Mouse (Mus musculus): ENCODE measurements around the gene Yif1a. TPM values are rescaled to one million over a fixed set of nuclear protein-coding genes. Genes with fewer than 3 reads are reported as not detected.
"Not testable (repeated sequence)": the region's sequence is repeated elsewhere in the genome, so short reads cannot be mapped to it uniquely, and the experiment has no call there.

Yif1a gene
- total RNA-seq, 2 experiments from 2014 or later, result 12.3 to 44.2 TPM

DNA sequence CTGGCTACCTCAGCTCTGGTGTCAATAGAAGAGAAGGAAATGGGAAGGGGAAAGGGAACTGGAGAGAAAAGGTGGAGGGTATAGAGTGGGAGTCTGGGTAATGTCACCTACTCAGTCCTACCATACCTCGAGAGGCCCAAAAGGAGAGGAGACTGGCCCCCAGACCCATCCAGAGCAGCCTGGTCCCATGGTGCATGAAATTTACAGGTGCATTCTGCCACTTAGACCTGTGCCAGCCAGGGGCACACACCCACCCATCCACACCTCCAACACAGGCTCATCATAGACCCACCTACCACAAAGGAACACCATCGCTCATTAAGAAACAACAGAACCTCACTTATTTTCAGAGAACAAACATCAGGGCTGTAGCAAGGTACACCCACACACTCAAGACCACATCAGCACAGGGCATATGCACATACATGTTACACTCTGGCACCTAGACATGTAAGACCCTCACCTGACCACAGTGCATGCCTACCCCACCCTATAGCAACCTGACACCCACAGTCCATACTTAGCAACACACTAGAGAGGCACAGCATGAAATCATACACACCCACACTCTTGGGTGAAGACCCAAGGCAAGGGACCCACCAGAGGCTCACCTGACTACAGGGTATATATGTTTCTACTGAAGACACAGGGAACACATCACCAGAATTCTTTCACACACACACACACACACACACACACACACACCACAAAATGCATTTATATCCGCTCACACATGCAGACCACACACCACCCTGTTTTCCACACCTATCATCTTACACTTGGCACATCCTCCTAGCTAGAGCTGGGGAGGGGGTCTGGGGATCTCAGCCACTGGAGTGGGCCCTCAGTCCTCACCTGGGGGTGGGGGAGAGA, 4.1 kb upstream of the Yif1a start:
- no peak for ATAC-seq (replicated peaks; ENCODE audit: poor library complexity)

DNA sequence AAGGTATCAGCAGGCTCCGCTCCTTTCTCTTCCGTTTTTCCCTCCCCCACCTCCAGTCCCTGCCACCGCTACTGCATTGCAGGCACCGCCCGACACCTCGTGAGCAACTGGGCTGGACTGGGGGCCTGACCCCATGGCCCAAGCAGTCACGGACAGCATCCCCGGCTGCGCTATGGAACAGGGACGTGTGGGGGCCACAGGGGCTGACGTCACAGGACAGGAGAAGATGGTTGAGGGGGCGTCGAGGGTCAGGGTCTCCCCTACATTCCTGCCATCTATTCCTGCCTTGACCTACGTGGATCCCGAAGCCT, 3.5 kb upstream of the Yif1a start:
- ATAC-seq (replicated peaks; ENCODE audit: poor library complexity), result no peak

DNA sequence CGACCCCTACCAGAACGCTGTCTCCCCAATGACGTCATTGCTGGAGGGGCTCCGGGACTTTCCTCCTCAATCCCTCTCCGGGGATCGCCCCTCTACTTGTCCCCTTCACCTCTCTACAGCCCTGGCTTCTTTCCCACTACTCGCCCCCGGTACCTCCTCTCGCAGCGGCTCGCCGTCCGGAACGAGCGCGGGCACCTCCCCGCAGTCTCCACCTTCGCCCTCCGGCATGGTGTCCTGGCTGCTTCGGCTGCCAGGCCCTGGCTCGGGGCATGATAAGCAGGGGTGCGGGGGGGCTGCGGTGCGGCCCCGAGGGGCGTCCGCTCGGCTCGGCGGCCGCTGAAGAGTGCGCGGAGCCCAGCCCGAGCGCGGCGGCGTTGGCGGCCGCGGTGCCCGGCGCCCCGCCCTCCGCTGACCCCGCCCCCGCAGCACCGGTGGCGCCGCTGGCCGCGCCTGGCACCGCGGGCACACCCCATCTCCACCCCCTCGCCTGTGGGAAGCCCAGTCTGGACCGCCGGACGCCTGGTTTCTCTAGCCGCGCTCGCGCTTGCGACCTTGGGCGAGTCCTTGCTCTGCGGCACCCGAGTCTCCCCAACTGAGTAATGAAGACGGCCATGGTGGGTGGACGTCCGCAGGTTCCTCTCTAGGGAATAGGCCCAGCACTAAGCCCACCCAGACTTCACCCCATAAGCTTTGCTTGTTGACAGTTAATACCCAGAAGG, 3.0 kb upstream of the Yif1a start, which contains the start of gene Tmem151a:
TSS of gene Tmem151a (minus strand) at position 387 of the 719 bp plus-strand sequence.
- no peak for ATAC-seq (replicated peaks; ENCODE audit: poor library complexity)

DNA sequence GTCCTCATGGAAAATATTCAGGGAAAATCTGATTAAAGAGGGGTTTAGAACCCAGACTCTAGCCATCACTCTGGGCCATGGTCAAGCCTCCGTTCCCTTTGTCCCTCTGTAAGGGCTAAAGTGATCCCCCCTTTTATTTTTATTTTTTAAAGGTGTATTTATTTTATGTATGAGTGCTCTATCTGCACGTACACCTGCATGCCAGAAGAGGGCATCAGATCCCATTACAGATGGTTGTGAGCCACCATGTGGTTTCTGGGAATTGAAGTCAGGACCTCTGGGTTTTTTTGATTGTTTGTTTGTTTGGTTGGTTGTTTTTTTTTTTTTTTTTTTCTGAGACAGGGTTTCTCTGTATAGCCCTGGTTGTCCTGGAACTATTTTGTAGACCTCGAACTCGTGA, 1.8 kb upstream of the Yif1a start:
- not testable (repeated sequence) for ATAC-seq (replicated peaks; ENCODE audit: poor library complexity)

DNA sequence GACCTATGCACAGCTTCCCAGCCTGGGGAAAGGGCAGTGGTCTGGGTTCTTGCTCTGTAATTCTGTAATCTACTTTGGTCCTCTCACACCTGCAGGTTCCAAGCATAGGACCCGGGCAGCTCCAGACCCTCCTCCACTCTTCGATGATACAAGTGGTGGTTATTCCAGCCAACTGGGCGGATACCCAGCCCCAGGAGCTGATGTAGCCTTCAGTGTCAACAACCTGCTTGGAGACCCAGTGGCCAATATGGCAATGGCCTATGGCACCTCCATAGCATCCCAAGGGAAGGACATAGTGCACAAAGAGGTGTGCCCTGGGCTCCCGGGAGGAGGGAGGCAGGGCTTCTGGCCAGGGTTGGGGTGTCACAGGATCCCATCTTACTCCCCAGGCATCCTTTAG, 986 bp downstream of the Yif1a start:
- no peak for ATAC-seq (replicated peaks; ENCODE audit: poor library complexity)

DNA sequence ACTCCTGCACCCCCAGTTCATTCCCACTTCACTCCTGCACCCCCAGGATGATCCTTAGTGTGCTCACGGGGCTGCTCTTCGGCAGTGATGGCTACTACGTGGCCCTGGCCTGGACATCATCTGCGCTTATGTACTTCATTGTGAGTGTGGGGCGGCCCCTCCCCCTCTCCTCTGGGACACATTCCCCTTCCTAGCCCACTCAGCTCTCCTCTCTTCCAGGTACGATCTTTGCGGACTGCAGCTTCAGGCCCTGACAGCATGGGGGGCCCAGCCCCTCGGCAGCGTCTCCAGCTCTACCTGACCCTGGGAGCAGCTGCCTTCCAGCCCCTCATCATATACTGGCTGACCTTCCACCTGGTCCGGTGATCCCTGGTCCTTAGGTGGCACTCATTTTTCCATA, 3.7 kb downstream of the Yif1a start:
- no peak for ATAC-seq (replicated peaks; ENCODE audit: poor library complexity)

DNA sequence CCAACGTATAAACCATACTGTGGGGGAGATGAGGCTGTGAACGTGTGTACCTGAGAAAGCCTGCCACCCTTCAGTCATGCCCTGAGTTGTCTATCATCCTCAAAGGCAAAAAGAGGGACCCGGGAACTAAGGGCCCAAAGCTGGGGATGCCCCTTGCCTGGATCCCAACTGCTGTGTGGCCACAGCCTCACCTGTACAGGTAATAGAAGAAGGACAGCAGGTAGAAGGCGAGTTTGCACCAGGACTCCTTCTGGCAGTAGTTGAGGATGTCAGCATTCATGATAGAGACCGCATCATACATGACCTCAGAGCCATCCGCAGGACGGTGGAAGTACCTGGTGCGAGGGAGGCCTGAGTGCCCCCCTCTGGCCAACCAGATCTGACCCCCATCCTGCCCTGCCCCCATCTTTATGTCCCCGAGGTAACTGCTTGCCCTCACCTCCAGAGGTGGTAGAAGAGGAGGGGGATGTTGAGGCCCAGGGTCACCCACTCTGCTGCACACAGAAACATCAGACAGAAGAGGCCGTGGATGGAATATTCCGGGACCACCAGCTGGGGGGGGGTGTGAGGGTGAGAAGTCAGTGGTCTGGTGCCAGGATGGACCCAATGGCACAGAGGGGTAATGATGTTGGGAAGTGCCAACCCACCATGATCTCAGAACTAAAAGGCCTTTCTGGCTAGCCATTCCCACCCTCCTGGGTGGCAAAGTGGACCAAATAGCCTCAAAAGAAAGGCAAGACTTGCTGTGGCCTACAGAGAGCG, 5.3 kb downstream of the Yif1a start:
- ATAC-seq (replicated peaks; ENCODE audit: poor library complexity), result no peak

DNA sequence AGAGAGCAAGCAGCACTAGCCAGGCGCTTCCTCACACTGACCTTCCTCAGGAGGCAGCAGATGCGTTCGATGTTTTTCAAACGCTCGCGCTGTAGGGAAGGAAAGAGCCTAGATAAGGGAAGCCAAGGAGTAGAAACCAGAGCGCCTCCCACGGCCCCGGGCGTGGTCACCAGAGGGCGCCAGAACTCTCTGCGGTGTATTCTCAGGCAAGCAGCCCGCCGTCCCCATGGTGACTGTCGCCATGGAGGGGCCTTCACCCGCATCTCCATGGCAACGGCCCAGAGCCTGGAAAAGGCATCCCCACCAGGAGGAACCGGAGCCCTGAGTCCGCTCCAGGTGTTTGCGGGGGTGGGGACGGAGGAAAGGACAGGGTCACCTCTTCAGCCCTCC, 5.9 kb downstream of the Yif1a start:
- peak; percentile 92 for ATAC-seq (replicated peaks; ENCODE audit: poor library complexity)

DNA sequence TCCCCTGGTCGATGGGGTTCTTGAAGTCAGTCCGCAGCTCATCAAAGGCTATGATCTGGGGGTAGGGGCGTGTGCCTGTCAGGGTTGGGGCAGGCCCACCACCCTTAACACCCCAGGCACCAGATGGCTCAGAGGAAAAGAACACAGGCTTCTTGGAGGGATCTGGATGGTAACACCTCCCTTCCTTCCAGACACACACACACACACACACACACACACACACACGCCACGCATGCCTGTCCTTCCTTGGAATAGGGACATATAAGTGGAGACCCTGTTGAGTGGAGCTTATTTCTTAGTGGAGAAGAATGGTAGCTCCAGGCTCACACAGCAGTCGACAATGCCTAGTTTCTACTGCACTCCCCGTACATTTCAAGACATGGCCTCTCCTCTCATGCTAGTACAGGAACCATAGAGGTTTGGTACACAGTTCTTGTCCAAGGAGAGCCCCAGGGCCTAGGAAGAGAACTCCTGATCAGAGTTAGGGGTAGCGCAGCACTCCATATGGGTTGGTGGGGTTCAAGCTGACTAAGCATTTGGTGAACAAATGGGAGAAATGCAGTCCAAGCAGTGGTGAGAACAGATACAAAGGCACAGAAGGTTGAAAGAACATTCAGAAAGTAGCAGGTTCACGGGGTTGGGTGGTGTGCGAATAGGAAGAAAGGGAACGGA, 6.5 kb downstream of the Yif1a start:
- ATAC-seq (replicated peaks; ENCODE audit: poor library complexity), result no peak

DNA sequence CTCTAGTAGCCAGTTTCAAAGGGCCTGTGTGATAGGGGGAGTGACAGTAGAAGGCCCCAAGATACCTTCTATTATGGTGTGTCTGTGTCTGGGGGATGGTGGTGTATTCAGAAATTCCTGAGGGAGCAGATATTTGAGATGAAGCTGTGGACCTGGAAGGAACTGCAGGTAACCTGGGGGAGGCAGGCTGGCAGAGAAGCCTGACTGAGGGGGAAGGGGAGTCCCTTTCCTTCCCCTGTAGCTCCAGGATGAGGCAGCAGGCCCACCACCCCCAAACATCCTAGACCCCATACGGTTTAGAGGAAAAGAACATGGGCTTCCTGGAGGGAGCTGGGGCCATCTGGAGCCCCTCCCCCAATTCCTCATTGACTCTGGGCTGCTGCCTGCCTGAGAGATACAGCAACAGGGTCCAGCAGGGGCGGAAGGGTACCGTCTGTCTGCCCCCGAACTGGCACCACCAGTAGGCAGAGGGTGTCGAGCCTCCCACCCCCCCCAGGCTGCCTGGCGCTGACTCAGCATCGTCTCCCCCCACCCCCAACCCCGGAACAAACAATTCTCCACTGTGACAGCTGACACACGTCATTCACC, 7.6 kb downstream of the Yif1a start:
- no peak for ATAC-seq (replicated peaks; ENCODE audit: poor library complexity)

DNA sequence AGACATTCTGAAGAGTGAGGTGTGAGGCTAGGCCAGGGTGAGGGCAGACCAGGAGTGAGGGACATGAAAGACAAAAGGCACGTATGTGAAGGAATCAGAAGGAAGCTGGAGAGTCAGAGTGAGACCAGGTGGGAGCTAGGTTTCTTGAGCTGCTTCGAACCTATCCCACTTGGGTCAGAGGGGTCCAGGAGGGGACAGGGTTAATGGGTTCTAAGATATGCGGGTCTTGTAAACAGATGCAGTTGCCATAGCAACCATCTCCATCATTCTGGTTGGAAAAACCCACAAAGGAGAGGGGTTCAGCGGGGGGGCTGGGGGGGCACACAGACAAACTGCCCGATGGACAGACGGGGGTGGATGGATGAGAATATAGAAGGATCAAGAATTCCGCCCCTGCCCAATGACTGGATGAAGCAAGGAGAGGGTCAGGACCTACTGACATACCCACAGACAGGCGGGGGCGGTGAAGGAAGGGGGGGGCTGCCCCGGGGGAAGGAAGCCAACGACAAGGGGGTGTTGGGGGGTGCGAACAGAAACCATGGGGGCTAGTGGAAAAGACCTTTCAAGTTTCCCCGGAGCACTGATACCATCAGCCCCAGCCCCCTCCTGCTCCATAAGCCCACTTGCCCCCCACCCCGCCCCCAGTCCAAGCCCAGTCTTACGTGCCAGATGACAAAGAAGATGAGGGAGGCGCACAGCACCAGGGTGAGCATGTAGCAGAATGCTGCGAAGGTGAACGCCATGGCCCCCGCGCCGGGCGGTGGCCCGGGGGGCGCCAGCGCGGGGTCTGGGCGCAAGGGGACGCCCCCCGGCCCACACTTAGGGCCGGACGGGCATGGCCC, 9.4 kb downstream of the Yif1a start:
- no peak for ATAC-seq (replicated peaks; ENCODE audit: poor library complexity)

DNA sequence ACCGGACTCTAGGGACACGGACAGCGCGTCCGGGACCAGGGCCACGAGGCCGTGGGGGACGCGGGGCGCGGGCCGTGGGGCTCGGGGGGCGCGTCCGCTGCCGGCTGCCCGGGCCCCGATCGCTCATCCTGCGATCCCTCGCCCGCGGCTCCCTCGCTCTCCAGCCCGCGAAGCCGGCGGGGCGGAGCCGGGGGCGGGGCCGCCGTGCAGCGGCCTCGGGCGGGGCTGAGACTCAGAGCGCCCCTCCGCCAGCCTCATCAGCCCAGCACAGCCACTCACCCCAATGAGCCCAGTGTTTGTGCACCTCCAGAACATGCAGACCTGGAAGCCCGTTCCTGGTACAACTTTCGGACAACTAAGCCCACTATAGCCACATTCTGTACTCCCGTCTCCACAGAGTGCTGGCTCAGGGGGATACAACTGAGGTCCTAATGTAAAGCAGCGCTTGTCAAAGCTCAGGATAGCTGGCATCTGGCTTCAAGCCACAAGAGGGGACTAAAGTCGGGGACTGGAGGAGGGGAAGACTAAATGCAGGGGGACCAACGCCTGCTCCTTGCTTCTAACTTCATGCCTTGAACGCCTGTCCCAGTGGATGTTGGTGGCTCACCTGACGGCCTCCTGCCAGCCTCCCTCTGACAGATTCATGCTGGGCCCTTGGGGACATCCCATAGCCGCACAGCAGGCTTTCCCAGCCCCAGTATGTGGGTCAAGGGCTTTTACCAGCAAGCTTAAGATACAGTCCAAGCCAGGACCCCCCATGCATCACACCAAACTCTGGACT, 10.2 kb downstream of the Yif1a start, which contains the start of gene Cnih2:
TSS of gene Cnih2 (minus strand) at position 159 of the 781 bp plus-strand sequence.
- peak; percentile 47 for ATAC-seq (replicated peaks; ENCODE audit: poor library complexity)

DNA sequence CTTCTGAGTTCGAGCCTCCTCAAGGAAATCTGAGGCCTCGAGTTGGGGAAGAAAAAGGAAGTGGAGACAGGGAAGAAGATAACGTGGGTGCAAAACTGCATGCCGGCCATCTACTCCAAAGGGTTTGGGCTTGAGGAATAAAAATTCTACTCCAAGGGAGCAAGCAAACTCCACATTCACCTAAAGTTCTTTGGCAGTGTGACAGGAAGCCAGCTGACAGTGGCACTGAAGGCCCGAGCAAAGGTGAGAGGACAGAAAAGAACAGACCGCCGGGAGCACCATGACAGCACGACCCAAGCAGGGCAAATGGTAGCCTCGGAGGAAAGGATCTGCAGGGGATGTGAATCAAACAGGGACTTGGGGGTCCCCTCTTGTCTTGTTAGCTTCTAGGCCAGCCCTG, 17.7 kb downstream of the Yif1a start:
- ATAC-seq (replicated peaks; ENCODE audit: poor library complexity), result no peak

DNA sequence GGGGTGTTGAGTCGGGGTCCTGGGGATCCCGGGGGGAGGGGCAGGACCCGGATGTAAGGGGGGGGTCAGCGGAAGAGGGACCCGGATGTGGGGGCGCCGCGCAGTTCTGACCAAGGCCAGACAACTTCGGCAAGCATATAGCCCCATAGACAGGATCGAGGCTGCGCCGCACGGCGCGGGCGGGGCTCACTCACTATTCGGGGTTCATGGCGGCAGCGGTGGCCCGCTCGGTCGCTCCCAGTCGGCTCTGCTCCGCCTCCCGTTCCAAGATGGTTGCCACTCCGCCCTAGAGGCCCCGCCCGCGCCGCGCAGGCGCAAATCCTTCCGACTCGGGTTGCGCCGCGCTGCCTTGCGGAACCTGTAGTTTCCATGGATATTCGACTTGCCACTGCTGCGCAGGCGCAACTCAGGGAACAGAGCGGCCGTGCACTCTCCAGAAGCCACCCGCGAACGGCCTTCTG, 18.4 kb downstream of the Yif1a start, which contains the start of gene Rab1b:
TSS of gene Rab1b (minus strand) at position 342 of the 461 bp plus-strand sequence.
- ATAC-seq (replicated peaks; ENCODE audit: poor library complexity), result peak; percentile 94

DNA sequence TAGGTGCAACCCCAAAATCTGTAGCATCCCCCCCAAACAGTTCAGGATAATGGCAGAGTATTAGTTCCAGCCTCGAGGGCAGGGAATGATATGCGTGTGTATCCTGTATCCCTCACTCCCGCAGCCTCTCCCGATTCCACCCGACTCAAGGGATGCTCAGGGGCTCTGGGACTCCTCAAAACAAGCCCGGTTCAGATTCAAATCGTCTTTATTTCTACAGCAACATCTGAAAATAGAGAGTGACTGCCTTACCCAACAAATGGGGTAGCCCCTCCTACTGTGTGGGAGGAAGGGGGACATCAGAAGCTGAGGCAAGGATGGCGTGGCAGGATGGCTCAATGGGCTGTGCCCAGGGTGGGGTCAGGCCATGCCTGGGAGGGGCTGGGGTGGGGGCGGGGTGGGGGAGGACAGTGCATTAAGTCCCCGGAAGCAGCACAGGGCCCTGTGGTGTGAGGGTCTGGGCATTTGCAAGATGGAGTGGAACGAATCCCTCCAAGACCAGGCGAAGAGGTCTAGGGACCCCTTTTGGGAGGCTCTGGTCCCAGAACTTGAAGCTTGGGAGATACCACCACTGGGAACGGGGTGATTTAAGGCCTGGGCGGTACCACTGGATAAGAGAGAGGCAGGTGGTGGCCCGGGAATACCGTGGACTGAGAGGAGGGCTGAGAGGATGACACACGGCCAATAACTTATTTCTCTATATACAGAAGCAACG, 19.4 kb downstream of the Yif1a start:
- ATAC-seq (replicated peaks; ENCODE audit: poor library complexity), result no peak

DNA sequence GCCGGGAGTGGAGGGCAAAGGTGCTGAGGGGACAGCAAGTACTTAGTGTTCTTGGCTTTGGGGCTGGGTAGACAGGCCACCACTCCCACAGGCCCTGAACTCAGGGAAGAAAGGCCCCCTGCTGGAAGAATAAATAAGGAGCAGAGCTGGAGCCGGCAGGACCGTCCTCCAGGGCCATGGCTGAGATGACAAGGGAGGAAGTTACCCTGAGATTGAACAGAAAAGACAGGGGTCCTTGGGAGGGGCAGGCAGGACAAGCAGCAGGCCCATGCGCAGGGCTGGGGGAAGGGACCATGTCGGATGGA, 19.9 kb downstream of the Yif1a start:
- ATAC-seq (replicated peaks; ENCODE audit: poor library complexity), result peak; percentile 59; the same call in 1 of the 2 replicates

DNA sequence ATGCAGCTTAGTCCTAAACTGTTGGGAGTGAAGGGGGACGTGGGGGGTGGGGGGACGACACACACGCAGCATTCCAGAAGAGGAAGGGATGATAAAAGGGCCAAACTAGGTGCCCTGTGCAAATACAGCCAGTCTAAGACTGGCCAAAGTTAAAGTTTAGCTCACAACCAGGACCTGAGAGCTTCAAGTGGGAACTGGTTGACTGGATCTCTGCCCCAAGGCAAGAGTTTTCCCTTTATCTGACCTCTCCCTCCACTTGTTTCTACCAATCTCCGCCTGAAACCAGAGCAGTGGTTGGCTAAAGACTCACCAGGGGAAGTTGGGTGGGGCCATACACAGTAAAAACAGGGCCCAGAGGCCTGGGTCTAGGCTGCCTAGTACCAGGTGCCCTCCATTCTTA, 20.4 kb downstream of the Yif1a start:
- ATAC-seq (replicated peaks; ENCODE audit: poor library complexity), result no peak
